Mouse (Mus musculus) forebrain, embryonic 11.5 days (tissue): ENCODE data around the gene C2cd4c. TPM values are rescaled to one million over a fixed set of nuclear protein-coding genes. Genes with fewer than 3 reads are reported as not detected.

Experiments used
- ATAC-seq: fragments of 200-750 bp; cut with Nextera tagmentation; replicated peaks from 2 replicates; pipeline ENCODE4 v1.8.0; 2017; ENCODE audit warnings: moderate TSS enrichment; ENCODE audit not compliant: low FRiP score
- DNase-seq: peaks from one replicate; pipeline ENCODE4 v3.0.0-alpha.2; 2017; ENCODE audit warnings: low spot score
- H3K27ac ChIP-seq: fragments of 300-500 bp; sonication (generic); 2 replicates; pipeline ENCODE4 v1.5.1; 2014; ENCODE audit warnings: low read depth, low read length
- H3K27me3 ChIP-seq: fragments of 300-500 bp; sonication (generic); 2 replicates; pipeline ENCODE4 v1.6.1; 2014; ENCODE audit warnings: mild to moderate bottlenecking, low read length, mixed read lengths; ENCODE audit not compliant: control insufficient read depth, insufficient read depth
- H3K36me3 ChIP-seq: fragments of 300-500 bp; sonication (generic); 2 replicates; pipeline ENCODE4 v1.6.1; 2014; ENCODE audit warnings: mild to moderate bottlenecking, low read length, moderate library complexity, mixed read lengths; ENCODE audit not compliant: control insufficient read depth, insufficient read depth
- H3K4me1 ChIP-seq: fragments of 300-500 bp; sonication (generic); replicated peaks from 2 replicates; pipeline ENCODE4 v1.6.1; 2014; ENCODE audit warnings: low read length, mixed read lengths; ENCODE audit not compliant: control insufficient read depth, insufficient read depth
- H3K4me2 ChIP-seq: fragments of 300-500 bp; sonication (generic); 2 replicates; pipeline ENCODE4 v1.6.1; 2014; ENCODE audit warnings: low read depth, mild to moderate bottlenecking, low read length, moderate library complexity, mixed read lengths; ENCODE audit not compliant: severe bottlenecking
- H3K4me3 ChIP-seq: fragments of 300-500 bp; sonication (generic); 2 replicates; pipeline ENCODE4 v1.5.1; 2014; ENCODE audit warnings: low read depth, low read length
- H3K9ac ChIP-seq: fragments of 300-500 bp; sonication (generic); 2 replicates; pipeline ENCODE4 v1.6.1; 2014; ENCODE audit warnings: low read length
- H3K9me3 ChIP-seq: fragments of 300-500 bp; sonication (generic); 2 replicates; pipeline ENCODE4 v1.6.1; 2016; ENCODE audit warnings: low read length, mixed read lengths; ENCODE audit not compliant: control insufficient read depth
- WGBS: fragments of 180-500 bp; shearing (Covaris S2); extraction: QIAGEN DNeasy Blood & Tissue Kit; methylation state at CpG from one replicate; pipeline ENCODE4 v1.1.7; 2014; 5-methylcytosine and 5-hydroxymethylcytosine counted together
- polyA plus RNA-seq: library from polyadenylated mRNA; unstranded; fragments of >200 nt; fragmentation: Nextera tagmentation; extraction: Ambion mirVana; gene quantifications from 2 replicates; pipeline ENCODE4 v1.2.1, GENCODE M21; 2014

Gene C2cd4c
- polyA plus RNA-seq, 1 experiment from 2014 or later = 0.04 TPM

GRCm38 (mm10) chr10:79638486-79639204 lies 24.8 kb upstream of the C2cd4c start:
- peak; percentile 71 for DNase-seq
- 3% methylated on average over 23 of the region's 23 CpGs for WGBS
- H3K9me3 ChIP-seq = no peaks in the 10 kb centered on the region
- no peak overlapping the region for H3K9ac ChIP-seq
- no peak for ATAC-seq
- H3K27ac ChIP-seq = no peak overlapping the region
- H3K27me3 ChIP-seq = peaks cover 19% of the 10 kb centered on the region
- H3K4me1 ChIP-seq = peaks cover 8% of the 10 kb centered on the region; the same call in 1 of the 2 replicates
- H3K4me3 ChIP-seq = no peak overlapping the region
- no peaks in the 10 kb centered on the region for H3K36me3 ChIP-seq
- peak overlapping the region; percentile 90; the same call in 1 of the 2 replicates for H3K4me2 ChIP-seq

- peak within 1 kb of the TSS; percentile 75 for H3K4me3 ChIP-seq
- no peaks in the 10 kb centered on the region for H3K9me3 ChIP-seq
- H3K27ac ChIP-seq = peak within 1 kb of the TSS; percentile 37; the same call in 1 of the 2 replicates
- peaks cover 19% of the 10 kb centered on the region for H3K27me3 ChIP-seq
- ATAC-seq = peak; percentile 90
- no peaks in the 10 kb centered on the region for H3K36me3 ChIP-seq
- peak within 1 kb of the TSS; percentile 90 for H3K4me2 ChIP-seq
- peaks cover 8% of the 10 kb centered on the region; the same call in 1 of the 2 replicates for H3K4me1 ChIP-seq
- under 1% methylated on average over 101 of the region's 116 CpGs for WGBS
- peak; percentile 85 for DNase-seq
- H3K9ac ChIP-seq = peak within 1 kb of the TSS; percentile 77
These were observed 23.6 kb upstream of the C2cd4c start, which contains the start of gene Shc2 for GRCm38 (mm10) chr10:79637128-79638110. Shc2 (minus strand) TSS chr10:79637918.

DNA sequence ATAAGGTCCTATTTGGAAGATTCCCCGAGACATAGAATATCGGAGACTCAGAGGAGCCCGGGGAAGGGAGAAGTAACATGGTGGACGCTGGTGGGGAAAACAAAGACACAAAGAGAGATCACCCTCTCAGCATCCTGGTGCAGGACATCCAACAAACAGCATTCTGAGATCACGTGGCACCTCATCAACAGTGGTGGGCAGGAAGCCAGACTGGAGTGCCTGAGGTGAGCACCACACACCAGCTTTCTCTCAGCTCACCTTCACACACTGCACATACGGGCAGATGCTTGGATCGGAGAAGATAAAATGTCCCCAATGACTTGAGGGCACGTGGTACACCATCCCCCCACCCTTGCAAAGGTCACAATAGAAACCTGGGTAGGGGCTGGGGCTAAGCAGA lies 22.5 kb upstream of the C2cd4c start:
- DNase-seq (no peak), ATAC-seq (no peak)
- Histone ChIP-seq H3K36me3 (no peaks in the 10 kb centered on the region), H3K27ac (no peak overlapping the region), H3K4me1 (peaks cover 8% of the 10 kb centered on the region; the same call in 1 of the 2 replicates), H3K9ac (no peak overlapping the region), H3K4me3 (no peak overlapping the region), H3K9me3 (no peaks in the 10 kb centered on the region), H3K4me2 (peak overlapping the region; percentile 90; the same call in 1 of the 2 replicates), H3K27me3 (peaks cover 19% of the 10 kb centered on the region)
- 88% methylated on average over 8 of the region's 8 CpGs for WGBS

DNA sequence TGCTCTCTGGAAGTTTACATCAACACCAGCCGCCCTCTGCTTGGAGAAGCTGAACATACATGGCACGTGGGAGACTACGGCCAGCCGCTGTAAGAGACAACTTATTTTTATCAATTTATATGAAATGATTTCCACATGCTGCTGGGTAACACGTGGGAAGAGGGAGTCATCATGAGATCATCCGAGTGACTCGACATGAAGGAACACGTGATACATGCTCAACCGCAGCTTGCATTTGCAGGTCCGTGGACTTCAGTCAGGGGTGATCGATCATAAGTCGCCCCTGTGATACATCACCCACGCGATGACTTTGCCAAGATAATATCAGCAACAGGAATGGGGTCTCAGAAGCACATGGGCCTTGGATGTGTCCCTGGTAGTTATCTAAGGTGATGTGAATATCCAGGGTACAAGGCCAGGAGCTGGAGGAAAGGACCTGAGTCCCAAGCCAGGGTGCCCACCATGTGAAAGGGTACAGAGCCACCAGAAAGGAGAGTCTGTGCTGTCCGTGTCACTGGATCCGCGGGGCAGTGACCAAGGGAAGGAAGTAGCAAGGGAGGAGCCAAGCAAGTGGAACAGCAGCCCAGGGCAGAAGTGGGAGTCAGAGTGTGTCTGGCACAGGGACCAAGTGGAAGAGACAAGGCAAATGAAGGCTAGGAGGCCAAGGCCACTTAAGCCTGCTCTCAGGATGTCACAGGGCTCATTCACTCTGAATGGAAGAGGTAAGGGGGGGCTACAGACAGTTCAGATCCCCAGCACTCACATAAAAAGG lies 19.4 kb upstream of the C2cd4c start:
- Histone ChIP-seq H3K4me3 (no peak overlapping the region), H3K27ac (no peak overlapping the region), H3K27me3 (peaks cover 6% of the 10 kb centered on the region), H3K4me1 (no peaks in the 10 kb centered on the region), H3K9ac (no peak overlapping the region), H3K36me3 (no peaks in the 10 kb centered on the region), H3K9me3 (no peaks in the 10 kb centered on the region), H3K4me2 (no peak overlapping the region)
- WGBS = 86% methylated on average over 17 of the region's 17 CpGs
- ATAC-seq = no peak
- DNase-seq = no peak

DNA sequence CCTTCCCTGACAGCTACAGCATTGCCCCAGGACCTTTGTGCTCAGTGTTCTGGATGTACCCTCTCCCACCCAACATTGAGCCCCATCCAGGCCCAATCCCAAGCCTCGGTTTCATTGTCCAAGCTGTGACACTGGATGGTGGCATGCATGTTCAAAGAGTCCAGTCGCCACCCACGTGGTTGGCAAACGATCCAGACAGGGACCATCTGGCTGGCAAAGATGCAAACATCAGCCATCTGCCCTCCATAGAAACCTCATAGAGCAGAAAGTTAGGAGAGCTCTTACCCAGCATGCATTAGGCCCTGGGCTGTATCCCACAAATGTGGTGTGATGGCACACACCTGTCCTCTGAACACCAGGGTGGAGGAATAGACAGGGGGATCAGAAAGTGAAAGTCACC lies 17.6 kb upstream of the C2cd4c start:
- DNase-seq = no peak
- no peak overlapping the region for H3K9ac ChIP-seq
- ATAC-seq = no peak
- H3K36me3 ChIP-seq = no peaks in the 10 kb centered on the region
- H3K4me1 ChIP-seq = no peaks in the 10 kb centered on the region
- no peak overlapping the region for H3K4me3 ChIP-seq
- 93% methylated on average over 4 of the region's 4 CpGs for WGBS
- no peaks in the 10 kb centered on the region for H3K9me3 ChIP-seq
- H3K27ac ChIP-seq = no peak overlapping the region
- H3K4me2 ChIP-seq = no peak overlapping the region
- no peaks in the 10 kb centered on the region for H3K27me3 ChIP-seq

GRCm38 (mm10) chr10:79628377-79628776 lies 14.6 kb upstream of the C2cd4c start:
- Histone ChIP-seq H3K36me3 (no peaks in the 10 kb centered on the region), H3K4me2 (no peak overlapping the region), H3K9me3 (no peaks in the 10 kb centered on the region), H3K27me3 (no peaks in the 10 kb centered on the region), H3K4me3 (no peak overlapping the region), H3K27ac (no peak overlapping the region), H3K4me1 (no peaks in the 10 kb centered on the region), H3K9ac (no peak overlapping the region)
- no peak for DNase-seq
- no peak for ATAC-seq
- WGBS = 89% methylated on average over 5 of the region's 5 CpGs

- ATAC-seq = no peak
- Histone ChIP-seq H3K36me3 (no peaks in the 10 kb centered on the region), H3K9me3 (no peaks in the 10 kb centered on the region), H3K4me3 (no peak overlapping the region), H3K4me2 (no peak overlapping the region), H3K4me1 (no peaks in the 10 kb centered on the region), H3K9ac (no peak overlapping the region), H3K27me3 (no peaks in the 10 kb centered on the region), H3K27ac (no peak overlapping the region)
- WGBS = 89% methylated on average over 10 of the region's 10 CpGs
- DNase-seq = no peak
These were observed 12.3 kb upstream of the C2cd4c start for GRCm38 (mm10) chr10:79626156-79626555.

GRCm38 (mm10) chr10:79625398-79625797 lies 11.6 kb upstream of the C2cd4c start:
- no peaks in the 10 kb centered on the region for H3K27me3 ChIP-seq
- 80% methylated on average over 9 of the region's 9 CpGs for WGBS
- ATAC-seq = no peak
- no peak overlapping the region for H3K9ac ChIP-seq
- H3K4me3 ChIP-seq = no peak overlapping the region
- no peak for DNase-seq
- no peaks in the 10 kb centered on the region for H3K36me3 ChIP-seq
- H3K4me2 ChIP-seq = no peak overlapping the region
- H3K9me3 ChIP-seq = no peaks in the 10 kb centered on the region
- H3K4me1 ChIP-seq = no peaks in the 10 kb centered on the region
- H3K27ac ChIP-seq = no peak overlapping the region
